ENCODE assay signal across 1 mouse cellular context in genomic region chr13:111940796-111941513, GRCm38 (mm10).
A peak's percentile ranks its signal among the peaks of the same experiment; 100 is the strongest.
TF ChIP-seq lines count a peak whose summit lies in the region.

No protein-coding gene starts in this region.

TF ChIP-seq in MEL, 35 proteins besides CTCF, POLR2A, EP300 and RAD21 (continued from another document):
- TF ChIP-seq SIN3A (IDR thresholded peaks at IDR 0.05; ENCODE audit: low read length), result peak; percentile 95
- TF ChIP-seq GABPA (IDR thresholded peaks at IDR 0.05; ENCODE audit: low read depth, low read length), result no peak
- peak; percentile 96 for TF ChIP-seq TAL1 (IDR thresholded peaks at IDR 0.05; ENCODE audit: low read length)
- TF ChIP-seq USF2 (IDR thresholded peaks at IDR 0.05; ENCODE audit: borderline replicate concordance in 1 of 2, insufficient read depth in 1 of 2, low read depth in 1 of 2, low read length in 2 of 2), result peak in 1 of 2 experiments; percentile 86; a peak in 3 of 4 replicates
- TF ChIP-seq SMC3 (IDR thresholded peaks at IDR 0.05; ENCODE audit: low read depth, low read length), result no peak
TF ChIP-seq in MEL: peak in this region for 25.
